Mouse (Mus musculus) ovary, postnatal 10 days (tissue): ENCODE measurements around the gene Spock1.
"Not testable (repeated sequence)": the region's sequence is repeated elsewhere in the genome, so short reads cannot be mapped to it uniquely, and the experiment has no call there.

Experiments used
- DNase-seq: peaks from one replicate; pipeline ENCODE4 v3.0.0; 2022; ENCODE audit warnings: low spot score

Gene Spock1

GRCm38 (mm10) chr13:57595032-57595760 is 312.9 kb downstream of the Spock1 start:
- DNase-seq, result no peak

GRCm38 (mm10) chr13:57589338-57589914 is 318.7 kb downstream of the Spock1 start:
- DNase-seq, result not testable (repeated sequence)

- no peak for DNase-seq
Measured at GRCm38 (mm10) chr13:57588558-57589273, 319.4 kb downstream of the Spock1 start.

- DNase-seq, result no peak
Measured at GRCm38 (mm10) chr13:57585131-57585530, 323.0 kb downstream of the Spock1 start.

GRCm38 (mm10) chr13:57582314-57582976 is 325.7 kb downstream of the Spock1 start:
- DNase-seq, result no peak

GRCm38 (mm10) chr13:57577541-57578244 is 330.4 kb downstream of the Spock1 start:
- no peak for DNase-seq

GRCm38 (mm10) chr13:57573501-57573900 is 334.6 kb downstream of the Spock1 start:
- DNase-seq, result no peak

- DNase-seq, result no peak
Measured at GRCm38 (mm10) chr13:57568404-57568803, 339.7 kb downstream of the Spock1 start.

- DNase-seq, result no peak
Measured at GRCm38 (mm10) chr13:57555186-57555585, 352.9 kb downstream of the Spock1 start.

GRCm38 (mm10) chr13:57549743-57550142 is 358.4 kb downstream of the Spock1 start:
- no peak for DNase-seq

- DNase-seq, result no peak
Measured at GRCm38 (mm10) chr13:57536988-57537547, 371.1 kb downstream of the Spock1 start.

GRCm38 (mm10) chr13:57534325-57534724 is 373.8 kb downstream of the Spock1 start:
- no peak for DNase-seq

GRCm38 (mm10) chr13:57525946-57526345 is 382.2 kb downstream of the Spock1 start:
- DNase-seq, result no peak

GRCm38 (mm10) chr13:57524546-57524945 is 383.6 kb downstream of the Spock1 start:
- DNase-seq, result no peak

GRCm38 (mm10) chr13:57523366-57523765 is 384.8 kb downstream of the Spock1 start:
- no peak for DNase-seq

- DNase-seq, result no peak
Measured at GRCm38 (mm10) chr13:57522319-57522718, 385.8 kb downstream of the Spock1 start.

GRCm38 (mm10) chr13:57521152-57521551 is 387.0 kb downstream of the Spock1 start:
- DNase-seq, result no peak

GRCm38 (mm10) chr13:57519790-57520189 is 388.3 kb downstream of the Spock1 start:
- no peak for DNase-seq

GRCm38 (mm10) chr13:57515737-57516136 is 392.4 kb downstream of the Spock1 start:
- DNase-seq, result no peak

GRCm38 (mm10) chr13:57501552-57501951 is 406.6 kb downstream of the Spock1 start:
- no peak for DNase-seq

- no peak for DNase-seq
Measured at GRCm38 (mm10) chr13:57496778-57497177, 411.4 kb downstream of the Spock1 start.

- DNase-seq, result no peak
Measured at GRCm38 (mm10) chr13:57494838-57495237, 413.3 kb downstream of the Spock1 start.
